Mouse (Mus musculus) liver, adult 2 months (tissue): ENCODE measurements at regions not wholly inside any gene's neighbourhood (a gene's known extent, or its start where the extent isn't known, plus 50 kb on each side); places are given as distances from the start of the nearest gene placed in this dataset.

ENCODE experiments used
- CTCF ChIP-seq: fragments of 200-500 bp; IDR thresholded peaks from 2 replicates; pipeline ENCODE4 v1.5.1; 2011; ENCODE audit warnings: low read depth, low read length, control low read depth
- POLR2A ChIP-seq: fragments of 200-500 bp; IDR thresholded peaks from 2 replicates; pipeline ENCODE4 v1.6.1; 2011; ENCODE audit warnings: low read length, control low read depth; ENCODE audit not compliant: insufficient read depth; ENCODE audit errors: extremely low read depth

DNA sequence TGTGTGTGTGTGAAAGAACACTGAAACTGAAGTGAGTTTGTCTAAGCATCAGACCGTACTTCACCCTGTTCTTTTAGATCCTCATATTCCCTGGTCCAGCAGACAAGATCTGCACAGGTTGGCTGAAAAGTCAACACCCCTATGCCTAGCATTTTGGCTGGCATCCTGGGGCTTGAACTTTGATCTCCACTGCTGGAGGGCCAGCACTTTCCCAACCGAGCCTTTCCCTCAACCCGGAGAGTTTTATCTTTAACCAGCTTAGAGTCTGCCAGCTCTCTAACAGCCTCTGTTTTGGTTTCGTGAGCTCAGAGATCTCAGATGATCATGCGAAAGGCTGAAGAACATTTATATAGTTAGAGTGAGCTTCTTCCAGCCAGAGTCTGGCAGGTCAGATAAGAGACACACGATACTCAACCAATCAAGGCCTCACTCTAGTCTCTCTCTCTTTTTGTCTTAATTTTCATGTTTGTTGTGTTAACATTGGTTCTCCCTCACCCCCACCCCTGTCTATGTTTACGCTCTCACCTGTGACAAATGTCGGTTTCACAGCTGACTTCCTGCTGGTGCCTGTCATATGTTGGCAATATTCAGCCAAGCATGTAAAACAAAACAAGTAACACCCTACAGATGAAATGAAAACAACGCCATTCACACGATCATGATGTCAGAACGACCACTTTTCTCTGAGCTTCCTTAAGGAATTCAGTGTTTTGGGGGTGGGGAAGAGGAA, 162.7 kb upstream of the Tenm3 start:
- no peak for TF ChIP-seq CTCF
- TF ChIP-seq POLR2A, result no peak
